Mouse (Mus musculus): ENCODE results near the gene Actb. TPM values are rescaled to one million over a fixed set of nuclear protein-coding genes. Genes with fewer than 3 reads are reported as not detected.
A peak's percentile ranks its signal among the peaks of the same experiment; 100 is the strongest.

Actb gene
- total and polyA plus RNA-seq, 3 experiments: 1,403 to 4,417 (median 3,042) TPM

DNA sequence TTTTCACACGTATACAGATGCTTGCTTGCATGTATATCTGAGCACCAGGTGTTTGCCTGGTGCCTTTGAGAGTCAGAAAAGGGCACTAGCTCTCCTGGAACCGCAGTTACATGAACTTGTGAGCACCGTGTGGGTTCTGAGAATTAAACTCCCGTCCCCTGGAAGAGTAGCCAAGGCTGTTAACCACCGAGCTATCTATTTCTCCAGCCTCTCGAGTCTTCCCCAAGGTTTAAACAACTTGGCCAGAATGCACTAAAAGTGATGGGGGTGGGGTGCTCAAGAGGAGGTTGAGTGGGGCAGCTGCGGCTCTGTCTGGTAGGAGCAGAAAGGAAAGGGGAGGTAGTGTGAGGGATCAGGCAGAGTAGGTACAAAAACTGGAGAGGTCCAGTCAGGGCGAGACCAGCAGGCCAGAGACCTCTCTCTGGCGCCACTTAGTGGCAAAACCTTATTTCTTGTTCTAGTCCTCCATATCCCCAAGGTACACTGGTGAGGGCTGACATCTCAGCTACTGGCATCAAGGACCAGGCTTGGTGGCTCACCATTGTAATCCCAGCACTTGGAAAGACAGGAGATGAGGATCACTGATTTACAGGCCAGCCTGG, 25.6 kb upstream of the Actb start:
- peak overlapping the region; percentile 59 for H3K27ac ChIP-seq (ENCODE audit: control insufficient read depth, low read depth, low read length)
- peak overlapping the region; percentile 71 for H3K9ac ChIP-seq (ENCODE audit: control insufficient read depth, low read depth, low read length, poor library complexity, severe bottlenecking)
- no peaks in the 10 kb centered on the region for H3K9me3 ChIP-seq (replicated peaks; ENCODE audit: insufficient read depth, low read length)
- peaks cover 0 to 12% of the 10 kb centered on the region in 2 experiments; a peak in 2 of 4 replicates for H3K36me3 ChIP-seq (ENCODE audit: control insufficient read depth in 1 of 2, insufficient read depth in 2 of 2, low read length in 2 of 2)
- H3K4me3 ChIP-seq (ENCODE audit: control insufficient read depth in 1 of 2, insufficient read depth in 1 of 2, low read depth in 2 of 2, low read length in 2 of 2): peak overlapping the region; percentile 52 to 54
- H3K27me3 ChIP-seq (ENCODE audit: control insufficient read depth in 1 of 2, insufficient read depth in 2 of 2, low read length in 2 of 2): no peaks in the 10 kb centered on the region
- peaks cover 0 to 27% of the 10 kb centered on the region in 2 experiments; a peak in 2 of 4 replicates for H3K4me1 ChIP-seq (ENCODE audit: control insufficient read depth in 1 of 2, insufficient read depth in 2 of 2, low read length in 2 of 2)
- peaks cover 4% of the 10 kb centered on the region; the same call in 1 of the 2 replicates for H3K79me2 ChIP-seq (ENCODE audit: control insufficient read depth, insufficient read depth, low read length, poor library complexity)
- DNase-seq (ENCODE audit: low read depth, low spot score): peak; percentile 89
- TF ChIP-seq TCF12 (IDR thresholded peaks at IDR 0.05; ENCODE audit: low read depth, low read length): peak; percentile 45; the same call in 1 of the 2 replicates
- TF ChIP-seq CHD2 (IDR thresholded peaks at IDR 0.05; ENCODE audit: low read length): no peak
- peak; percentile 50 for TF ChIP-seq SIN3A (IDR thresholded peaks at IDR 0.05; ENCODE audit: low read length)
- no peak for TF ChIP-seq CHD1 (IDR thresholded peaks at IDR 0.05; ENCODE audit: low read depth, low read length)
- TF ChIP-seq GATA1 (IDR thresholded peaks at IDR 0.05; ENCODE audit: low read depth, low read length): no peak
- no peak for TF ChIP-seq MAX (IDR thresholded peaks at IDR 0.05; ENCODE audit: low read length)
- peak; percentile 59; the same call in 1 of the 2 replicates for TF ChIP-seq ZNF384 (IDR thresholded peaks at IDR 0.05; ENCODE audit: low read depth, low read length)
- TF ChIP-seq ELF1 (IDR thresholded peaks at IDR 0.05; ENCODE audit: low read depth, low read length): 0 out of 2 replicates have a peak, but pooled peaks have one; percentile 19
- TF ChIP-seq MYB (IDR thresholded peaks at IDR 0.05; ENCODE audit: low read depth, low read length): no peak
- no peak for TF ChIP-seq E2F4 (IDR thresholded peaks at IDR 0.05; ENCODE audit: borderline replicate concordance, low read depth, low read length)
- TF ChIP-seq NRF1 (IDR thresholded peaks at IDR 0.05; ENCODE audit: insufficient read depth, low read depth, low read length, poor library complexity, severe bottlenecking): no peak
- no peak for TF ChIP-seq MAZ (IDR thresholded peaks at IDR 0.05; ENCODE audit: low read depth, low read length)
- TF ChIP-seq ZC3H11A (IDR thresholded peaks at IDR 0.05; ENCODE audit: low read depth, low read length): peak; percentile 89
- no peak; a peak in 1 of 4 replicates for TF ChIP-seq POLR2A (IDR thresholded peaks at IDR 0.05; ENCODE audit: control insufficient read depth in 1 of 2, insufficient read depth in 1 of 2, low read depth in 1 of 2, low read length in 2 of 2, poor library complexity in 1 of 2)
- TF ChIP-seq USF2 (IDR thresholded peaks at IDR 0.05; ENCODE audit: borderline replicate concordance in 1 of 2, insufficient read depth in 1 of 2, low read depth in 1 of 2, low read length in 2 of 2): no peak
- no peak for TF ChIP-seq USF1 (IDR thresholded peaks at IDR 0.05; ENCODE audit: low read depth, low read length)
- TF ChIP-seq GABPA (IDR thresholded peaks at IDR 0.05; ENCODE audit: low read depth, low read length): no peak
- no peak for TF ChIP-seq POLR2AphosphoS2 (IDR thresholded peaks at IDR 0.05; ENCODE audit: low read length)
- no peak for TF ChIP-seq UBTF (IDR thresholded peaks at IDR 0.05; ENCODE audit: borderline replicate concordance, insufficient read depth, low read depth, low read length)
- no peak for TF ChIP-seq MEF2A (IDR thresholded peaks at IDR 0.05; ENCODE audit: extremely low read depth, insufficient replicate concordance, low read depth, low read length, poor library complexity, severe bottlenecking)
- TF ChIP-seq BHLHE40 (IDR thresholded peaks at IDR 0.05; ENCODE audit: borderline replicate concordance, low read depth, low read length): no peak
- TF ChIP-seq SMC3 (IDR thresholded peaks at IDR 0.05; ENCODE audit: low read depth, low read length): peak; percentile 92
- TF ChIP-seq TBP (IDR thresholded peaks at IDR 0.05; ENCODE audit: low read depth, low read length): peak; percentile 72
- no peak for TF ChIP-seq ZKSCAN1 (IDR thresholded peaks at IDR 0.05; ENCODE audit: low read depth, low read length)
- TF ChIP-seq ETS1 (IDR thresholded peaks at IDR 0.05; ENCODE audit: low read depth, low read length): peak; percentile 12; the same call in 1 of the 2 replicates
- TF ChIP-seq TAL1 (IDR thresholded peaks at IDR 0.05; ENCODE audit: low read length): peak; percentile 65
- TF ChIP-seq EP300 (IDR thresholded peaks at IDR 0.05; ENCODE audit: low read depth in 1 of 2, low read length in 2 of 2): peak in 1 of 2 experiments; percentile 63; a peak in 2 of 4 replicates
- no peak for TF ChIP-seq KAT2A (conservative IDR thresholded peaks at IDR 0.05; ENCODE audit: low read depth, low read length)
- no peak for TF ChIP-seq RCOR1 (IDR thresholded peaks at IDR 0.05; ENCODE audit: low read depth, low read length)
- peak; percentile 82 for TF ChIP-seq RAD21 (IDR thresholded peaks at IDR 0.05; ENCODE audit: low read depth, low read length)
- TF ChIP-seq HCFC1 (IDR thresholded peaks at IDR 0.05; ENCODE audit: low read depth, low read length): no peak; the same call in 1 of the 2 replicates
- no peak for TF ChIP-seq MAFK (IDR thresholded peaks at IDR 0.05; ENCODE audit: borderline replicate concordance, low read depth, low read length)
- TF ChIP-seq NELFE (IDR thresholded peaks at IDR 0.05; ENCODE audit: low read depth, low read length): peak; percentile 22; the same call in 1 of the 2 replicates
- no peak for TF ChIP-seq POLR2AphosphoS5 (IDR thresholded peaks at IDR 0.05; ENCODE audit: borderline replicate concordance, low read depth, low read length)
- no peak for TF ChIP-seq JUND (IDR thresholded peaks at IDR 0.05; ENCODE audit: low read depth, low read length)
- TF ChIP-seq MXI1 (IDR thresholded peaks at IDR 0.05; ENCODE audit: low read depth, low read length): peak; percentile 30; the same call in 1 of the 2 replicates

Measured in MEL (cell line).